12 mouse cellular contexts compared by ENCODE assay signal in genomic region chr12:107981231-107981630, GRCm38 (mm10). TPM values are rescaled to one million over a fixed set of nuclear protein-coding genes. Genes with fewer than 3 reads are reported as not detected.
DNase-seq lines count a peak whose midpoint lies in the region; ATAC-seq and TF ChIP-seq lines count a peak whose summit lies in the region.
"Had no signal": no experiment of that assay in that cellular context is flagged by ENCODE, and none has a peak within 500 bp of the region (broad histone marks: within the 10 kb centered on the region; RNA-seq: fewer than 3 reads in every experiment).

No protein-coding gene starts in this region.

- H3K9me3 ChIP-seq in heart, embryonic 10.5 days = no peaks in the 10 kb centered on the region
- H3K9me3 ChIP-seq in lung, embryonic 15.5 days = no peaks in the 10 kb centered on the region
- H3K9me3 ChIP-seq in limb, embryonic 10.5 days (replicated peaks) = no peaks in the 10 kb centered on the region
- H3K9me3 ChIP-seq in stomach, postnatal 0 days (ENCODE audit: control insufficient read depth, low read length) = no peaks in the 10 kb centered on the region

- peaks cover 36% of the 10 kb centered on the region for H3K27me3 ChIP-seq in heart, embryonic 10.5 days (ENCODE audit: insufficient read depth, poor library complexity, severe bottlenecking)
- peaks cover 32% of the 10 kb centered on the region; the same call in 1 of the 2 replicates for H3K27me3 ChIP-seq in lung, embryonic 15.5 days
- H3K27me3 ChIP-seq in limb, embryonic 10.5 days (ENCODE audit: low read depth, poor library complexity, severe bottlenecking) = 0 out of 2 replicates have a peak, but pooled peaks cover 12% of the 10 kb centered on the region
- no peaks in the 10 kb centered on the region for H3K27me3 ChIP-seq in stomach, postnatal 0 days (ENCODE audit: control insufficient read depth, insufficient read depth, low read length)
- H3K27me3 ChIP-seq in thymus, adult 2 months (ENCODE audit: control insufficient read depth, insufficient read depth, low read length) = no peaks in the 10 kb centered on the region

- 33% methylated on average over 6 of the region's 6 CpGs for WGBS in heart, embryonic 10.5 days
- 56% methylated on average over 6 of the region's 6 CpGs for WGBS in lung, embryonic 15.5 days
- WGBS in lung, adult 2 months = 80% methylated on average over 6 of the region's 6 CpGs
- WGBS in limb, embryonic 10.5 days = 13% methylated on average over 6 of the region's 6 CpGs
- 66% methylated on average over 6 of the region's 6 CpGs for WGBS in stomach, postnatal 0 days
- 71% methylated on average over 6 of the region's 6 CpGs for WGBS in thymus, adult 2 months

- 0 out of 2 replicates have a peak overlapping the region, but pooled peaks have one; percentile 58 for H3K4me3 ChIP-seq in heart, embryonic 10.5 days
- H3K4me3 ChIP-seq in lung, embryonic 15.5 days = no peak overlapping the region
- H3K4me3 ChIP-seq in lung, adult 2 months (replicated peaks; ENCODE audit: extremely low read depth, low read depth, low read length) = no peak overlapping the region
- peak overlapping the region; percentile 52 for H3K4me3 ChIP-seq in limb, embryonic 10.5 days
- H3K4me3 ChIP-seq in stomach, postnatal 0 days (ENCODE audit: low read depth, low read length) = no peak overlapping the region
- no peak overlapping the region for H3K4me3 ChIP-seq in thymus, adult 2 months (ENCODE audit: control insufficient read depth, insufficient read depth, low read length)

- peak overlapping the region; percentile 95 for H3K27ac ChIP-seq in heart, embryonic 10.5 days
- no peak overlapping the region for H3K27ac ChIP-seq in lung, embryonic 15.5 days
- H3K27ac ChIP-seq in limb, embryonic 10.5 days = peak overlapping the region; percentile 98
- H3K27ac ChIP-seq in stomach, postnatal 0 days (replicated peaks) = no peak overlapping the region
- H3K27ac ChIP-seq in thymus, adult 2 months (ENCODE audit: control insufficient read depth, insufficient read depth, low read length) = no peak overlapping the region

- TF ChIP-seq EP300 in stomach, postnatal 0 days (optimal IDR thresholded peaks at IDR 0.05) = no peak

- TF ChIP-seq POLR2A in lung, adult 2 months (IDR thresholded peaks at IDR 0.05; ENCODE audit: borderline replicate concordance, extremely low read depth, low read depth, low read length) = no peak
- no peak for TF ChIP-seq POLR2A in thymus, adult 2 months (IDR thresholded peaks at IDR 0.05; ENCODE audit: control insufficient read depth, extremely low read depth, insufficient read depth, low read length, poor library complexity)

- ATAC-seq in lung, embryonic 15.5 days (ENCODE audit: borderline replicate concordance, extremely low read depth, low FRiP score, low TSS enrichment) = no peak
- no peak for ATAC-seq in stomach, postnatal 0 days (ENCODE audit: low FRiP score, low TSS enrichment)
- ATAC-seq: inflammation-experienced regulatory T-cells, adult 6 months had no signal

- peaks cover 65% of the 10 kb centered on the region for H3K4me1 ChIP-seq in heart, embryonic 10.5 days
- H3K4me1 ChIP-seq in lung, embryonic 15.5 days = peaks cover 40% of the 10 kb centered on the region
- no peaks in the 10 kb centered on the region for H3K4me1 ChIP-seq in lung, adult 2 months (ENCODE audit: control insufficient read depth, insufficient read depth, low read length)
- peaks cover 85% of the 10 kb centered on the region for H3K4me1 ChIP-seq in limb, embryonic 10.5 days
- peaks cover 8% of the 10 kb centered on the region; the same call in 1 of the 2 replicates for H3K4me1 ChIP-seq in stomach, postnatal 0 days (replicated peaks; ENCODE audit: control insufficient read depth, insufficient read depth)
- H3K4me1 ChIP-seq in thymus, adult 2 months (replicated peaks; ENCODE audit: control insufficient read depth, insufficient read depth, low read length) = peaks cover 82% of the 10 kb centered on the region

- no peak for DNase-seq in heart, embryonic 10.5 days (ENCODE audit: low spot score)
- DNase-seq in heart, postnatal 4 days = no peak
- no peak for DNase-seq in lung, adult 2 months
- DNase-seq in limb, embryonic 10.5 days (ENCODE audit: low spot score) = no peak
- no peak for DNase-seq in stomach, postnatal 0 days (ENCODE audit: low spot score)
- no peak for DNase-seq in ovary, postnatal 10 days (ENCODE audit: low spot score)
- no peak for DNase-seq in thymus, adult 2 months
- DNase-seq: adrenal gland, adult 8-10 months; cerebellum, adult 9-10 months; lung, postnatal 36 days had no signal

- H3K9ac ChIP-seq in lung, embryonic 15.5 days = no peak overlapping the region
- H3K9ac ChIP-seq in stomach, postnatal 0 days (ENCODE audit: low read length) = no peak overlapping the region

- H3K4me2 ChIP-seq in lung, embryonic 15.5 days = peak overlapping the region; percentile 92
- H3K4me2 ChIP-seq in stomach, postnatal 0 days (replicated peaks; ENCODE audit: low read depth) = peak overlapping the region; percentile 81; the same call in 1 of the 2 replicates

- H3K36me3 ChIP-seq in heart, embryonic 10.5 days = no peaks in the 10 kb centered on the region
- H3K36me3 ChIP-seq in lung, embryonic 15.5 days = no peaks in the 10 kb centered on the region
- peaks cover 6% of the 10 kb centered on the region; the same call in 1 of the 2 replicates for H3K36me3 ChIP-seq in limb, embryonic 10.5 days
- H3K36me3 ChIP-seq in stomach, postnatal 0 days (ENCODE audit: control insufficient read depth, insufficient read depth, low read length) = no peaks in the 10 kb centered on the region
- peaks cover 82% of the 10 kb centered on the region for H3K36me3 ChIP-seq in thymus, adult 2 months (ENCODE audit: control insufficient read depth, insufficient read depth, low read length)

- TF ChIP-seq CTCF in lung, adult 2 months (IDR thresholded peaks at IDR 0.05; ENCODE audit: insufficient read depth, low read length) = no peak
- TF ChIP-seq CTCF in stomach, postnatal 0 days (IDR thresholded peaks at IDR 0.05; ENCODE audit: low read depth) = no peak
- no peak for TF ChIP-seq CTCF in thymus, adult 2 months (IDR thresholded peaks at IDR 0.05; ENCODE audit: borderline replicate concordance, control insufficient read depth, extremely low read depth, insufficient read depth, low read length, poor library complexity)

RNA-seq across cellular contexts. Expression of gene Bcl11b, which starts 22.2 kb away (rescaled TPM):
- polyA plus RNA-seq in heart, embryonic 10.5 days (2016; fragmentation: Nextera tagmentation; extraction: Ambion mirVana) = 3.1 and 3.3 TPM in 2 replicates
- 1 to 10 TPM; 1.5 to 1.6 TPM for total RNA-seq in heart, postnatal 4 days (2021)
- 3.4 and 5.2 TPM in 2 replicates for polyA plus RNA-seq in lung, embryonic 15.5 days (2015; fragmentation: Nextera tagmentation; extraction: Ambion mirVana)
- 2.6 and 4.2 TPM in 2 replicates for polyA plus RNA-seq in lung, adult 2 months (2012; rRNA removed)
- polyA plus RNA-seq in limb, embryonic 10.5 days (2016; fragmentation: Nextera tagmentation; extraction: Ambion mirVana) = 5.4 and 7.8 TPM in 2 replicates
- 4.6 TPM in 2 replicates for polyA plus RNA-seq in stomach, postnatal 0 days (2015; fragmentation: Nextera tagmentation; extraction: Ambion mirVana)
- polyA plus RNA-seq in thymus, adult 2 months (2012; rRNA removed) = 346 and 564 TPM in 2 replicates

Comparison
In these comparisons a context has a peak if more than half of its experiments do, and no peak if none do; other contexts are left out.
1. H3K27ac ChIP-seq: peak in heart, embryonic 10.5 days (single experiment) and limb, embryonic 10.5 days (single experiment); none in lung, embryonic 15.5 days (single experiment), stomach, postnatal 0 days (single experiment) and thymus, adult 2 months (single experiment).
2. H3K4me3 ChIP-seq: peak in heart, embryonic 10.5 days (single experiment) and limb, embryonic 10.5 days (single experiment); none in lung, embryonic 15.5 days (single experiment), lung, adult 2 months (single experiment), stomach, postnatal 0 days (single experiment) and thymus, adult 2 months (single experiment).
3. RNA of gene Bcl11b, which starts 22.2 kb away (polyA plus RNA-seq): 346 to 564 TPM in thymus, adult 2 months; 5.4 to 7.8 TPM in limb, embryonic 10.5 days, 3.4 to 5.2 TPM in lung, embryonic 15.5 days, 4.6 TPM in stomach, postnatal 0 days, 2.6 to 4.2 TPM in lung, adult 2 months and 3.1 to 3.3 TPM in heart, embryonic 10.5 days; every median in the first group is over 10 times any median in the second.